Mouse (Mus musculus): ENCODE data around the gene Bbx.

The Bbx gene

DNA sequence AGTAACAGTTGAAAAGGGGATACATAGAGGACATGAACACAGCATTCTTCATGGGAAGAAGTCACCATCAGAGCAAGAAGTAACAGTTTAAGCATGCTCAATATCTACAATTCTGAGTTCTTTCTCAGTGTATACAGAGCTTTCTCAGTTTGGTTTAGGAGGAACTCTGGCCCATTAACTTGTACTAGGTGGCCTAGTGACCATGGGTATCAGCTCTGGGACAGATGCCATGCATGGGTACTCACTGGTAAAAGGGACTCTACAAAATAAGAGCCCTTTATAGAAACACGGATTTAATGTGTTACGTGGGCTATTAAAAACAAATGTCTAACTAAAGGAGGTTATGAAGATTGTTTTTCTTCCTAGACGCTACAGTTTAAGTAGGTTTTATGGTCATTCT lies 190.6 kb downstream of the Bbx start:
- DNase-seq (ENCODE audit: low spot score in 2 of 2) = no peak

DNA sequence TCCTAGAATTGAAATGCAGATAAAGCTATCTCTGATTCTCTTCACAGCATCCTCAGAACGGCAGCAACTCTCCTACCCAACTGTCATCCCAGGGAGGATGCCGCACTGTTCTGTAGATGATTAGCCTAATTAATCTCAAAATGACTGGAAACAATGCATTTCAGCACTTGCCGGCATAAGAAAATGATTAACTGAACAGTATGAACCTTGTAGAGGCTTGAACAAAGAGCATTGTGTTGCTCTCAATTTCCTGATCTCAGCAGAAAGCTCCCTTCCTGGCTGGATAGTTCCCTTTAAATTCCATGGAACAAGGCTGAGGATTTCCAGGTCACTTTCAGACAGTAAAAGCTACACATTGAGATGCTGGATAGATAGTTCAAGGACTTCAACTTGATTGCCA lies 197.0 kb downstream of the Bbx start:
- no peak for DNase-seq (ENCODE audit: low spot score in 2 of 2)

DNA sequence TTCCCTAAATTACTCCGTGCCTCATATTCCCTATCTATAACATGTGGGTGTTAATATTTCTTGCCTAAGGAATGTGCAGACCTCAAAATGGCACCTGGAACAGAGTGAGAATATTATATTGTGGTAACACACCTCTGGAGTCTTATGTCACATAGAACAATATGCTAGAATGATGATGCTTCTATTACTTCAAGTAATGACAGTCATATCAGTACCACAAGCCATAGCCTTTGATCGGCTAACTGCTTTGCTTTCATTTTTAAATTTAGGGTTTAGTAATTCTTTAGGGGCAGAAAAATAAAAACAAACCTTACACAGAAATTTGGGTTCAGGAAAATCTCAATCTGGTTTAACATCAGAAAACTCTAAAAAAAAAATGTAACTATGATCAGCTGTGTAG lies 201.6 kb downstream of the Bbx start:
- no peak for DNase-seq (ENCODE audit: low spot score in 2 of 2)

DNA sequence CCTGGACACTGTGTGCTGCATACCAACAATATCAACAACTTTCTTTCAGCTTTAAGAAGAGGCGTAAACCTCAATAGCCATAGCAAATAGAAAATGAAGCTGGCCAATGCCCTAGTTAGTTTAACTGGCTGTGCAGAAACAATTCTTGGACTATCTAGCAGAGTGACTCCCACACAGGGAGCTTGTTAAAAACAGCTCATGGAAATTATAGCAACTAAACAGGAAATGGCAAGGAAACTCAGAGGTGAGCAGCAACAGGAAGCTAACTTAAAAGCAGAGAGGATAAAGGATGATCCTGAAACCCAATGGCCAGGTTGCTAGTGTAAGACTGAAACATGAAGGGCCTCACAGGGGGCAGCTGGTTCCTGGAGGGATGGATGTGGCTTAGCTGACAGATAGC lies 203.4 kb downstream of the Bbx start:
- DNase-seq (ENCODE audit: low spot score in 2 of 2) = no peak

DNA sequence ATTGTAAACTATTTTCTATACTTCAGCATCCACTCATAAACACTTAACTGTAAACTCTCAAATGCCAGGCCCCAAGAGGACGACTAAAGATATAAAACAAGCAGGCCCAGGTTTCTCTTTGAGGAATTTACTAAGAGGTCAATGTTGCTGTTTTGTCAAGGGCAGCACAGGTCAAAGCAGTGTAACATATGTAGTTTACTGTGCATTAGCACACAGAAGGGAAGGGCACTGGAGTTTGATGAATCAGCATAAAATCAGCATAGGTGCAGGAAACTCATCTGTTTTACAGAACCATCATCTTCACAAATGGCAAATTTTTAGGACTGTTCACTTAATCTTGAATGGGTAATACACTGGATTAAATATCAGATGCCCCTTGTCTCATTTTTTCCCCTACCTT lies 205.9 kb downstream of the Bbx start:
- no peak for DNase-seq (ENCODE audit: low spot score in 2 of 2)

DNA sequence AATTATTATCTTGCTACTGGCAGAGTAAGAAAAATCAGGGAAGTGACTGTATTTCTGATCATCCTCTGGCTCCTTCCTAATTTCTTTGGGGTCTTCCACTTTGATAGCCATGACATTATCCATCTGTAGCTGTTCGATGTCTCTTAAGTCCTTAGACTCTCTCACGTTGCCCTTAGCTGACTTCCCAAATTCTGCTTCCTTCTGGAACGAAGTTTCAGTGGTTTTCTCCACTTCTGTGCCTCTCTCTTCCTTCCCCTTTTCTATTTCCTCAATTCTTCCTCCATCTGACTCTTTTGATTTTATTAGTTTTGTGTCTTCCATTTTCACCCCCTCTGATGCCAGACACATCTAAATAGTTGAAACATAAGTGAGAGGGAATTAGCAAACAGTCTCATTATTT lies 207.2 kb downstream of the Bbx start:
- no peak for DNase-seq (ENCODE audit: low spot score in 2 of 2)

DNA sequence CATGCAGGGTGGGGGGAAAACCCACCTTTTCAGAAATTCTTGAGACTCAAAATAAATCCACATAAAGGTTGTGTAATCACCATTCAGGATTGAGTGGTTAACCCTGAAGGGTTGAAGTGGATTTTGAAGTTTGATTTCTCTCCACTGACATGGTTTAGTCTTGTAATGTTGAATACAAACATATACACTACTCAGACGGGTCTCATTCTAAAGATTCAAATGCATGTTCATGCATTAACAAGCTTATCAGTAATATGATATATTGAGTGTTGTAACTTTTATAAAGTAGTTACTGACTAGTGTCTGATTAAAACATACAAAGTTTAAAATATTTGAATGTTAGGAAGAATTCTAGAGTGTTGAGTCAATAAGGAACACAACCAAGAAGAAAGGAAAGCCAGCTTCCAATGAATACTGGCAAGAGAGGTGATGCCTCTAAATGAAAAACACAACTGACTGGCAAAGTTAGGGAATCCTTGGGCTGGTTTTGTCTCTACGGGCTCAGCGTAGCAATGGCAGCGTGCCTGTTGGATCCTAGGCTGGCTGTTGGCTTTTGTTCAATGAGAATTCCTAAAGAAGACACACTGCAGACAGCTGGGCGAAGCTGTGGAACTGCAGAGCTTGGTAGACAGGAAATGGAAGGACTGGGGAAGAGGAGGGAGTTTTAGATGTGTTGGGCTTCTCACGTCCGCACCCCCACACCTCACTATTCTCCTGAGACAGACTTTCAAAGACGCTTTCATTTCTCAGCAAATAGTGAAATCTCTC lies 211.3 kb downstream of the Bbx start:
- DNase-seq (ENCODE audit: low spot score in 2 of 2) = peak in 1 of 2 experiments; percentile 34

DNA sequence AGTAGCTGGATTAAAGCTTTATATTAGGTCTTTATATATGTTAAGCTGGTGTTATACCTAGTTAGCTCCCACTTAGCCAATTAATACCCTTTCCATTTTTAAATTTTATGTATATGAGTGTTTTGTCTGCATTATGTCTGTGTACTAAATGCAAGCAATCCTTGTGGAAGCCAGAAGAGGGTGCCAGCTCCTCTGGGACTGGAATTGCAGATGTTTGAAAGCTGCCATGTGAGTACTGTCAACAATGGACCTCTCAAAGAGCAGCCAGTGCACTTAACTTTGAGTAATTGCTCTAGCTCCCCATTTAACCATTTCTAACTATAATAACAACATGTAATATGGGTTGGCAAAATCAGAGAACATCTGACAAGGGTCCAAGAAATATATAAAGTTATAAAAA lies 215.1 kb downstream of the Bbx start:
- no peak for DNase-seq (ENCODE audit: low spot score in 2 of 2)

DNA sequence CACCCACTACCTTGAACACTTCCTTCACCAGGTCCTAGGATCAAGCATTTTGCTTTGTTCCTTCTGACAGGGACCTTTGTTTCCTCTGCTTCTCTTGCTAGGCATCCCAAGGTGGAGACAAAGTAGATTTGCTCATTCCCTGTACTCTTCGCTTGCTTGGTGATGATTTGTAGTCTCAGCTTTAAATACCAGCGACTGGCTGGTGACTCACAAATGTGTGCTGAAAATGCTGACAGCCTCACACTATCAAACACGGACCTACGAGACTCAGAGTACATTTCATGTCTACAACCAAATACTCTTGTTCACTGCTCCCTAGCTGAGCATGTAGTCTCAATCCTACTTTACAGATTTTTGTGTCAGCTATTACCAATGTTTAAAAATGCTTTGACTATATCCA lies 220.5 kb downstream of the Bbx start:
- no peak for DNase-seq (ENCODE audit: low spot score in 2 of 2)

DNA sequence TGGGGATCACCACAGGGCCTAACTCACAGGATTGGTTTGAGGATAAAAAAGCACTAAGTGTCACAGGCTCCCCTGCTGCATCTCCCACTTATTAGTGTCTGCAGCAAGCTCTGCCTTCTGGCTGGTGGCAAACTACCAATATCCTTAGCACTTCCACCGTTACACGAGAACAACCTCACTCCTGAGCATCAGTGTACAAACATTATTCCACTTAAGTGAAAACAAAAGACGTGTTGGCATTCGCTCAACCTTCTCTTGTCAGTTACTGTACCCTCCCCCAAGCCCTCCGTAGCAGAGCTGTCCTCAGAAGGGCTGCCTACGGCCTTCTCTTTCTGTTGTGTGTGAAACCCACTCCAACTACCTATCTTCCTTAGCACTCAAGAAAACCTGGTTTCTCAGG lies 221.0 kb downstream of the Bbx start:
- no peak for DNase-seq (ENCODE audit: low spot score in 2 of 2)

DNA sequence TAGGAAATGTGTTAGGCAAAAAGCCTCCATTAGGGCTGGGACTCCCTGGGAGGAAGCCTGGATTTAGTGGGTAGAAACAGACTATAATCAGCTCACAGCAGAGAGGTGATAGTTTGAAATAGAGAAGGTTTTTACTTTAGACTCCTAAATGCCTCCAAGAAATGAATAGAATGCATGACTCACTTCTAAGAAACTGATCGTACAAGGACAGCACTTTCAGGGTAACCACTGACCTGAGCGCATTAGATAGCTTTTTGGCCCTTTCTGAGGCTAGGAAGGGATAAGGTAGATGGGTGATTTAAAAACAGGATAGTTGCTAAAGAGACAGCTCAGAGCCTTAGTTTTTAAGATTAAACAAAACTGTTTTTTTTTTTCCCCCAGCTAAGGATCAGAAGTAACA lies 221.4 kb downstream of the Bbx start:
- no peak for DNase-seq (ENCODE audit: low spot score in 2 of 2)

DNA sequence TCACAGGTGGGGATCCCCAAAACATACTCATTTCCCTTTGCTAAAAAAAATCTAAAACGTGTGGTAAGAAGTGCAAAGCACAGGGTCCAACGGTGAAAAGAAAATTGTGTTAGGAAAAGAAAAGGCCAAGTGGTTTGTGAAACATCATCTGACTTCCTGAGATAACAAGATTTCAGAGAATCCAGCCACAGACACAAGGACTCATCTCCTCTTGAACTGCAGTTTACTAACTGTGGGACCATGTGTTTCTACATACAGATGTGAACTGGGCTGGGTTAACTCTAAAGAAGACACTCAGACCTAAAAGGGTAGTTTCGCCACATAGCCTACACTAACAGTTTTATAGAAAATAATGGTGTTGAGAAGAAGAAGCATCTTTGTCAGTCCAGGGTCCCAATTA lies 227.2 kb downstream of the Bbx start:
- no peak for DNase-seq (ENCODE audit: low spot score in 2 of 2)

DNA sequence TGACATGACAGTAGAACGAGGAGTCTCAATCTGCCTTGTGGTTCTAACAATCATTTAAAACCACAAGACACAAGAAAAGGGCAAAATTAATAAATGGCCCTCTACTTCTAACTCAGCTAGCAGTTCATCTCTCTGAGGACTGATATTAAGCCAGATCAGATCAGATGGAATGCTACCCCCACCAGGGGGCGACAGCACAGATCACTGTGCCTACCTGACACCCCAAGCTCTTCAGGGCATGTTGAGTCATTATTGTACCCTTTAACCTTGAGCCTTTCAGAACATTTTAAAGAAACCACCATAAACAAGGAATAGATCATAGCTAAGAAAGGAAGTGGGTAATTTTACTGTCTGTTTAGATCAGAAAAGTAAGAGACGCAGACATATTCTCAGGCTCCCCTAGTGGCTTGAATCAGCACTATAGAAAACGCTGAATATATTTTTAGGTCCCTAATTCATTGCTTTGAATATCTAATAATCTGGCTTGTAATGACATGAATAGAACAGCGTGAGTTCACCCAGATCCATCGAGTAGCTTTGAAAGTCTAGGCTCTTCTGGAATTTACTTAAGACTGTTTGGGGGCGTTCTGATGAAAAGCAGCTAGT lies 230.5 kb downstream of the Bbx start:
- peak in 1 of 2 experiments; percentile 20 for DNase-seq (ENCODE audit: low spot score in 2 of 2)

DNA sequence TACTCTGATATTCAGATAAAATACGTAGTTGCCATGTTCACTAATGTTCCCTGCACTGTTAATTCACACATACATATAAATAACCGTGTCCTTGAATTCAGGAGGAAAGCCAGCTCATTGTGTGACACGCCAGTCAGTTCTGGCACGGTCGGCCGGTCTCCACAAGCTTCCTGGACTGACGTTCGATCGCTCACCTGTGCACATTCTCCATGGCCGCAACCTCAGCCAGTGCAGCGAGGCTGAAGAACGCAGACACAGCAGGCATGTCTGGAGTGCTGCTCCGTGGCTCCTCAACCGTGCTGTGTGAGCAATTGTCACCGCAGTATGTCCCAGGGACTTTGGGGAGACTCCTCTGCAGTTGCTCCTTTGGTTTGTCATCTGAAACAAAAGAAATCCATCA lies 232.0 kb downstream of the Bbx start:
- no peak for DNase-seq (ENCODE audit: low spot score in 2 of 2)

DNA sequence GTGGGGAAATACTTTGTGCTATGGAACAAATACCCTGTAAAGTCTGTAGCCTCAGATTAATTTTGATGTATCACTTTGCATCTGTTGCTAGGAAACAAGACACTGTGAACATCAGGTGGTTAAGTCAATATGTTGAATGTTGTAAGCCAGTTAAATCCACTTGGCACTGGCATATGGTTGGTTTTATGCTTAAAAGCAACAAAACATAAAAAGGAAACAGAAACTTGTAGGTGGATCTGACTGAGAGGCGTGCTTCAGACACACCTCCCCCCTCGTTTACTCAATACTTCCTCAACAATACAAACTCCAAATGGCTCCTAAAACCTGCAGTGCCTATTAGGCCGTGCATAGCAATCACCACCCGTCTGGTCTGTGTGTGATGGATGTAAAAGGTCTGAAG lies 236.1 kb downstream of the Bbx start:
- DNase-seq (ENCODE audit: low spot score in 2 of 2) = no peak

DNA sequence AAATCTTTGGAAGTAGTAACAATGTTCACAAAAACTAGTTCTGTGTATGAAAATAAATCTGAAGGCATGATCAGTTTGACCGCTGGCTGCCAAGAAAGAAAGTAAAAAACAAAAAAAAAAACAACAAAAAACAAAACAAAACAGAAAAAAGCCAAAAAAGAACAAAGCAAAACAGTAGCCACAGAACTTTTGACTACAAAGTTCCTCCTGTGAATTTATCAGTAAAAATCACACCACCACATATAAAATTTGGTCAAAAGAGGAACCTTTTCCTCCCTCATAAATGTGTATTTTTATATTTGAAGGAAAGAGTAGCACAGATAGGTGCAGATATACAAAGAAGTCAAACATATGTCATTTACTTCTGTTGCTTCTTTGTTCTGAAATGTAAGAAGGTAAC lies 239.6 kb downstream of the Bbx start:
- no peak for DNase-seq (ENCODE audit: low spot score in 2 of 2)

DNA sequence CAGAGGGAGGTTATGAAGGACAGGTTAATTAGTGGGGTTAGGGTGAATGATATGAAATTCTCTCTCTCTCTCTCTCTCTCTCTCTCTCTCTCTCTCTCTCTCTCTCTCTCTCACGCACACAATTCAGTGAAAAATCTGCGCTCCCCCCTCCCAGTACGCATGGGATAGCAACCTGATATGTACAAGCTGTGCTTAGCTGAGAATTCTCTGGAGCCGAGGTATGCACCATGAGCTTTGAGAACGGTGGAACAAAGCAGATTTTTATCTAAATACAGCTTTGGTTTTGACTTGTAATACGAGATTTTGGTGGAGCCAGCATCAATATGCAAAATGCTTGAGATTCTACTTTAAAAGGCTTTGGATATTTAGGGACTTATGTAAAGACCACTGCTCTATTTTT lies 243.1 kb downstream of the Bbx start:
- DNase-seq (ENCODE audit: low spot score in 2 of 2) = no peak

DNA sequence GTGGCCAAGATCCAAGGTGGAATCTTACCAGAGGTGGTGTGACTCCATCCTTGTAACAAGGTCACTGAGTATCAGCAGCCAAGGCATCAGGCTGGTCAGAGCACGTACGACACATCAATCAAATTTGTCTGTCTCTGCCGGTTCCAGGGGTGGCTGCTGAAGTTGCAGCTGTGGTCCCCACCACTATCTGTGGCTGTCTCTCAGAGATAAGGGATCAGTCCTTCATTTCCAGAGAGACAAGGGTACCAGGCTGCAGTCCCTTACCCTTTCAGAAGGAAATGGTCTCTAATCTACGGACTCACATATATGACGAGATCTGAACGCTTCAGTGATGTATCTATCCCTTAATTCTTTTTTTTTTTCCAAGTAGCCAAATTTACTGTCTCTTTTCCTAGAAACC lies 245.6 kb downstream of the Bbx start:
- DNase-seq (ENCODE audit: low spot score in 2 of 2) = no peak

DNA sequence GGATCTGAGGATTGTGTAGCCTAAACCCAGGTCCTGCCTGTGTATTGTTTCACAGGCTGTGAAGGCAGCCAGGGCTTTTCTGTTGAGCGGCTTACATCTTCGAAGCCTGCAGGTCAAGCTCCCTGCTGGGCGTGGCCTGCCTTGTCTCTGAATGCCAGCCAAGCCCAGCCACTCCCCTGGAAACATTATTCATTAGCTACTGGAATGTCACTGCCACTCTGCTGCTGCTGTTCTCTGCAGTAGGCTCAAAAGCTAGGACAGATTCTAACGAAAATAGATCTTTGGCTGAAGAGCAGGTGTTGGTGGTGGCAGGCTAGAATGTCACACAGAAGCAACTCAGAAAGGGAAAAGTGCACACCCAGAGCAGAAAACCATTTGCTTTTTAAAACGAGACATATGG lies 247.1 kb downstream of the Bbx start:
- no peak for DNase-seq (ENCODE audit: low spot score in 2 of 2)

DNA sequence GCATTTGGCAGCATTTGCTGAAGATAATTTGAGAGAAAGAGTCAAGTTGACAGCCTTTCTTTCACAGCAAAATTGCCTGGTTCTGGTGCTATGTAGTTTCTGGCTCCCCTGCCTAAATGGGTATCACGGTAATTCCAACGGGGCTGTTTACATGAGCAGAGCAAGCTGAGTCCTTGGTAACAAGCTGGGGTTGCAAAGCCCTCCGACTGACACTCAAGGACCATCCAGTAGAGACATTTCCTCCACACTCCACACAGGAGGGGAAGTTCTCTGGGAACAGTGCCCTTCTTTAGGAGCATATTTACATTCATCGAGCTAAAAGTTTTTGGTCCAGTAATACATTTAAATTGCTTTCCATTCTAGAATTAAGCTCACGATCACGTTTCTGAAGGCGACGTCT lies 249.2 kb downstream of the Bbx start:
- DNase-seq (ENCODE audit: low spot score in 2 of 2) = no peak

DNA sequence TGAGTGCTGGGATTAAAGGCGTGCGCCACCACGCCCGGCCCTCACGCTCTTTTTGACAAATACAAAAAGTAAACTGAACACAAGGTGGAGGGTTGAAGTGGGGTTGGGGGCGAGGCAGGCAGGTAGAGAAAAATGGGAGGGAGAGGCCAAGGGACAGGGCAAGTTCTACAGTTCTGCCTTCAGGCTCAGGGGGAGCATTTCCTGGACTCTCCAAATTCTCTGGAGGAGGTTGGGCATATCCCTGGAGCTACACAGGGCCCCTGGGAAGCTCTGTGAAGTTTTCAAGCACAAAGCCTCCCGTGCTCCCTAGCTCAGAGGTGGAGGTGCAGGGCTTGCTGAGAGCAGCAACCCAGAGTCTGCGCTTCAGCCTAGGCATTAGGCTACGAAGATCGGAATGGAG lies 249.6 kb downstream of the Bbx start:
- no peak for DNase-seq (ENCODE audit: low spot score in 2 of 2)

DNA sequence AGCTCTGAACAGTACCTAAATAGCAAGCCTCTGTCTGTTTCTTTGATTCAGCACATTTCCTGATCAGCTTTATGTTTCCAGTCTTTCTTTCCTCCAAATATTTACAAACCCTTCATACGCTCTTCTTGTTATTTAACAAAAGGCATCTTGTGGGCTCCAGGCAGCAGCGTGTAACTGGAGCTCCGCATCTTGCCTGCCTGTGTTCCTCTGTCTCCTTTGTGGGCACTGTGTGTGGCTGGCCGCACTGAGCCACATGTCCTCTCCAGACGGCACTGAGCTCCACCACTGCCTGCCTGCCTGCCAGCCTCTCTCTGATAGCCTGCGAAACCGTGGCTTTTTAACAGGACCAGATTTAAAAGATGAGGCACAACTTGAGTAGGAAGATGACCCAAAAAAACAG lies 259.4 kb downstream of the Bbx start:
- no peak for DNase-seq (ENCODE audit: low spot score in 2 of 2)

DNA sequence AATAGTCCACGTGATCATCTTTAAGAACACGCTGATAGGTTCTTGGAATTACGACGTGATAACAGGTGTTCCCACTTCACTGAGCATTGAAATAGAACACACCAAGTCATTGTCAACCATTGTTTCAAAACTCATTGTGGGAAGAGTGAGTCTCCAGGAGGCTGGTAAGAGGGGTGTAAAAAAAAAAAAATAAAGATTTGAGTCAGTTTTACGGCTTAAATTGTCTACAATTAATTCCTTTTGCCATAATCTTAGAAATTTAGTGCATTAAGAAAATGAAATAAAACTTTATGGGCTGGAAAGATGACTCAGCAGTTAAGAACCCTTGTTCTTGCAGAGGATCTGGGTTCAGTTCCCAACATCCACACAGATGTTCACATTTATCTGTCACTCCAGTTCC lies 261.4 kb downstream of the Bbx start:
- DNase-seq (ENCODE audit: low spot score in 2 of 2) = no peak

DNA sequence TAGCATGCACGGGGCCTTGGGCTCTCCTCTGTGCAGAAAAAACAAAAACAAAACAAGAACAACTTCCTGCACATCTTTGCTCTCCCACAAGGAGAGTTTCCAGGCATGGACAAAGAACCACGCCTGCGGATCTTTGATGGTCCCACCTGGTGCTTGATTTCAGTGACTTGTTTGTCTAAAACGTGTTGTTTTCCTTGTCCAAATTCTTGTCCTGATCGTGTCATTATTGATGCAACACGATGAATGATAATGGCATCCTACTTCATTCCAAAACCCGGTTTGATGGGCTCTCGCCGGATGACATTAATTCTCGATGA lies 264.2 kb downstream of the Bbx start:
- no peak for DNase-seq (ENCODE audit: low spot score in 2 of 2)
